Mouse (Mus musculus): Measurements from ENCODE around the gene Kcnk7. TPM values are rescaled to one million over a fixed set of nuclear protein-coding genes. Genes with fewer than 3 reads are reported as not detected.

Kcnk7 gene
- polyA plus RNA-seq (2014; fragmentation: Nextera tagmentation; extraction: Ambion mirVana) = 0.21 and 0.28 TPM in 2 replicates

- Histone ChIP-seq H3K27me3 (ENCODE audit: control insufficient read depth, insufficient read depth, low read length) (no peaks in the 10 kb centered on the region), H3K9me3 (ENCODE audit: control insufficient read depth, low read length) (no peaks in the 10 kb centered on the region), H3K4me3 (replicated peaks; ENCODE audit: low read depth, low read length) (no peak within 1 kb of the TSS), H3K4me2 (ENCODE audit: low read length) (no peak within 1 kb of the TSS), H3K9ac (replicated peaks; ENCODE audit: low read length) (no peak within 1 kb of the TSS), H3K36me3 (ENCODE audit: control insufficient read depth, insufficient read depth, low read length) (peaks cover 69% of the 10 kb centered on the region), H3K27ac (replicated peaks; ENCODE audit: low read depth, low read length) (no peak within 1 kb of the TSS), H3K4me1 (ENCODE audit: control insufficient read depth, insufficient read depth, low read length) (no peaks in the 10 kb centered on the region)
- DNase-seq (no peak), ATAC-seq (ENCODE audit: low FRiP score, low TSS enrichment) (no peak)
- 80% methylated on average over 17 of the region's 17 CpGs for WGBS
Observed at GRCm38 (mm10) chr19:5704163-5704800, at the start of gene Kcnk7. Kcnk7 (plus strand) TSS chr19:5704367.

- DNase-seq = peak; percentile 33
- 0 out of 2 replicates have a peak, but pooled peaks cover 5% of the 10 kb centered on the region for H3K36me3 ChIP-seq (ENCODE audit: control insufficient read depth, insufficient read depth, low read length)
- peak overlapping the region; percentile 36 for H3K4me3 ChIP-seq (replicated peaks; ENCODE audit: low read depth, low read length)
- H3K4me2 ChIP-seq (ENCODE audit: low read length) = peak overlapping the region; percentile 65
- no peaks in the 10 kb centered on the region for H3K9me3 ChIP-seq (ENCODE audit: control insufficient read depth, low read length)
- H3K4me1 ChIP-seq (ENCODE audit: control insufficient read depth, insufficient read depth, low read length) = peaks cover 10% of the 10 kb centered on the region
- H3K9ac ChIP-seq (replicated peaks; ENCODE audit: low read length) = peak overlapping the region; percentile 44
- 0 out of 2 replicates have a peak, but pooled peaks have one; percentile 6 for ATAC-seq (ENCODE audit: low FRiP score, low TSS enrichment)
- 6% methylated on average over 43 of the region's 43 CpGs for WGBS
- H3K27me3 ChIP-seq (ENCODE audit: control insufficient read depth, insufficient read depth, low read length) = peaks cover 28% of the 10 kb centered on the region
- no peak overlapping the region for H3K27ac ChIP-seq (replicated peaks; ENCODE audit: low read depth, low read length)
Observed at GRCm38 (mm10) chr19:5654720-5655298, 49.4 kb upstream of the Kcnk7 start.

DNA sequence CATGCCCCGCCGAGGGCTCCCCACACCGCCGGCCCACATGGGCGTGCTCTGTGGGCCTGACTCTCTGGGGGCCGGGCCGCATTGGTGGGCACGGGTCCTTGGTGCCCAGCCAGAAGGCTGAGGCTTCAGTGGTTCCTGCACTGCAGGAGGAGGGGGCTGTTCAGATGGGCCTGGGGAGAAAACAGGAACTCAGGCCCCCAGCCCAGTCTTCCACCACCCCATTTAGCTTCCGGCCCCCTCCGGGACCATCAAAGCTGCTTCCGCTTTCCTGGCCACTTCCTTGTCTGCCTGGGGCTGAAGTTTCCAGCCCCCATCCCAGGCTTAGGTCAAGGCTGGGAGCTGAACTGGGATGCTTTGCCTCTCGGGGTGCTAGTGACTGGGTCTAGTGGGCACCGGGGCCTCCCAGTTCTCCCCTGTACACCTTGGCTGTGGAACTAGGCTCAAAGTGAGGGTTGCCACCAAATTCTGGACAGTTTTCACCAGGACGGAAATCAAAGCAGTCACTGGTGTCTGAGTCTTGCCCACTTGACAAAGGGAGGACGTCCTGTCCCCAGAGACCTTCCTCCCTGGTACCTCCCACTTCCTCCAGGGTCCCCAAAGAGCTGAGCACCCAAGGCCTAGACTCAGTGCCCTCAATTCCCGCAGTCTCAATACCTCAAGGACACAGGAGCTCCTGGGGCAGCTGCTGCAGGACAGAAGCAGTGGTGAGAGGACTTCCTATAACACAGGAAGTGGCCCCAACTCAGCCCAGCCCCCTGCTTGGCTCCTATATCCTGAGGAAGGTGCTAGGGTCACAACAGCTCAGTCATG, 43.0 kb upstream of the Kcnk7 start:
- Histone ChIP-seq H3K4me1 (ENCODE audit: control insufficient read depth, insufficient read depth, low read length) (peaks cover 4% of the 10 kb centered on the region), H3K27ac (replicated peaks; ENCODE audit: low read depth, low read length) (no peak overlapping the region), H3K9me3 (ENCODE audit: control insufficient read depth, low read length) (no peaks in the 10 kb centered on the region), H3K4me2 (ENCODE audit: low read length) (no peak overlapping the region), H3K27me3 (ENCODE audit: control insufficient read depth, insufficient read depth, low read length) (no peaks in the 10 kb centered on the region), H3K36me3 (ENCODE audit: control insufficient read depth, insufficient read depth, low read length) (peaks cover 17% of the 10 kb centered on the region), H3K9ac (replicated peaks; ENCODE audit: low read length) (no peak overlapping the region), H3K4me3 (replicated peaks; ENCODE audit: low read depth, low read length) (no peak overlapping the region)
- DNase-seq (no peak), ATAC-seq (ENCODE audit: low FRiP score, low TSS enrichment) (no peak)
- 91% methylated on average over 16 of the region's 16 CpGs for WGBS

GRCm38 (mm10) chr19:5662310-5662709, 41.9 kb upstream of the Kcnk7 start:
- H3K4me1 ChIP-seq (ENCODE audit: control insufficient read depth, insufficient read depth, low read length) = peaks cover 4% of the 10 kb centered on the region
- H3K4me3 ChIP-seq (replicated peaks; ENCODE audit: low read depth, low read length) = no peak overlapping the region
- no peaks in the 10 kb centered on the region for H3K27me3 ChIP-seq (ENCODE audit: control insufficient read depth, insufficient read depth, low read length)
- peaks cover 29% of the 10 kb centered on the region for H3K36me3 ChIP-seq (ENCODE audit: control insufficient read depth, insufficient read depth, low read length)
- H3K9ac ChIP-seq (replicated peaks; ENCODE audit: low read length) = peak overlapping the region; percentile 29; the same call in 1 of the 2 replicates
- WGBS = 81% methylated on average over 8 of the region's 8 CpGs
- no peak overlapping the region for H3K27ac ChIP-seq (replicated peaks; ENCODE audit: low read depth, low read length)
- ATAC-seq (ENCODE audit: low FRiP score, low TSS enrichment) = no peak
- peak overlapping the region; percentile 53 for H3K4me2 ChIP-seq (ENCODE audit: low read length)
- H3K9me3 ChIP-seq (ENCODE audit: control insufficient read depth, low read length) = no peaks in the 10 kb centered on the region
- no peak for DNase-seq

- Histone ChIP-seq H3K27me3 (ENCODE audit: control insufficient read depth, insufficient read depth, low read length) (no peaks in the 10 kb centered on the region), H3K27ac (replicated peaks; ENCODE audit: low read depth, low read length) (peak within 1 kb of the TSS; percentile 57), H3K4me1 (ENCODE audit: control insufficient read depth, insufficient read depth, low read length) (peaks cover 4% of the 10 kb centered on the region), H3K9me3 (ENCODE audit: control insufficient read depth, low read length) (no peaks in the 10 kb centered on the region), H3K4me3 (replicated peaks; ENCODE audit: low read depth, low read length) (peak within 1 kb of the TSS; percentile 30), H3K36me3 (ENCODE audit: control insufficient read depth, insufficient read depth, low read length) (peaks cover 37% of the 10 kb centered on the region), H3K4me2 (ENCODE audit: low read length) (peak within 1 kb of the TSS; percentile 53), H3K9ac (replicated peaks; ENCODE audit: low read length) (peak within 1 kb of the TSS; percentile 40; the same call in 1 of the 2 replicates)
- WGBS = 1% methylated on average over 32 of the region's 32 CpGs
- ATAC-seq (ENCODE audit: low FRiP score, low TSS enrichment) (peak; percentile 81), DNase-seq (peak; percentile 82)
Observed at GRCm38 (mm10) chr19:5662981-5663913, 40.9 kb upstream of the Kcnk7 start, which contains the start of gene Sipa1. Sipa1 (minus strand) TSS chr19:5663707.

DNA sequence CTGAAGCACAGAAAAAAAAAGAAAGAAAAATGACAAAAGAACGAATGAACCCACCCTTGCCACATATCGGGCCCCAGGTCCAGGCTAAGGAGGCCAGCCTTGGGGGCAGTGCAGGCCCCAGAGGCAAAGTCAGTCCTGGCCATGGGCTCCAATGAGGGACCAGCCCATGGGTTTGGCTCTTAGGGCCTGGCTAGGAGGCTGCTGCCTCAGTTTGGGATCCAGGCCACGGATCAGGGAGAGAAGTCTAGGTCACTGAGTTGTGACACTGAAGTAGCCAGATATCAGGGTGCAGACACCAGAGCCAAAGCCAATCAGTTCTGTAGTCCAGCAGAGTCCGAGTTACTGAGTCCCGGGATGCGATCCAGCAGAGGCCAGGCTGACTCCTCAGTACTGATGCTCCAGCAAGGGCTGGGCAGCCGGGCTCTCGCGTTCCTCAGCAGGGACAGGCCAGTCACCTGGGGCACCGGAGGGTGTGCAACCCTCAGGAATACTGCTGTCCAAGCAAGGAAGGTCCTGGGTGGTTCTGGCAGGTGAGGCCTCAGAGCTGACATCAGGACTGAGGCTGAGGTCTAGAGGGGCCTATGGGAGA, 39.4 kb upstream of the Kcnk7 start:
- no peaks in the 10 kb centered on the region for H3K9me3 ChIP-seq (ENCODE audit: control insufficient read depth, low read length)
- no peak overlapping the region for H3K9ac ChIP-seq (replicated peaks; ENCODE audit: low read length)
- H3K4me1 ChIP-seq (ENCODE audit: control insufficient read depth, insufficient read depth, low read length) = peaks cover 4% of the 10 kb centered on the region
- WGBS = 95% methylated on average over 10 of the region's 10 CpGs
- ATAC-seq (ENCODE audit: low FRiP score, low TSS enrichment) (no peak), DNase-seq (no peak)
- no peak overlapping the region for H3K27ac ChIP-seq (replicated peaks; ENCODE audit: low read depth, low read length)
- H3K27me3 ChIP-seq (ENCODE audit: control insufficient read depth, insufficient read depth, low read length) = no peaks in the 10 kb centered on the region
- H3K4me2 ChIP-seq (ENCODE audit: low read length) = no peak overlapping the region
- H3K36me3 ChIP-seq (ENCODE audit: control insufficient read depth, insufficient read depth, low read length) = peaks cover 52% of the 10 kb centered on the region
- no peak overlapping the region for H3K4me3 ChIP-seq (replicated peaks; ENCODE audit: low read depth, low read length)

- 90% methylated on average over 15 of the region's 15 CpGs for WGBS
- Histone ChIP-seq H3K4me3 (replicated peaks; ENCODE audit: low read depth, low read length) (no peak overlapping the region), H3K4me2 (ENCODE audit: low read length) (no peak overlapping the region), H3K27ac (replicated peaks; ENCODE audit: low read depth, low read length) (no peak overlapping the region), H3K27me3 (ENCODE audit: control insufficient read depth, insufficient read depth, low read length) (no peaks in the 10 kb centered on the region), H3K36me3 (ENCODE audit: control insufficient read depth, insufficient read depth, low read length) (peaks cover 59% of the 10 kb centered on the region), H3K4me1 (ENCODE audit: control insufficient read depth, insufficient read depth, low read length) (peaks cover 4% of the 10 kb centered on the region), H3K9me3 (ENCODE audit: control insufficient read depth, low read length) (no peaks in the 10 kb centered on the region), H3K9ac (replicated peaks; ENCODE audit: low read length) (no peak overlapping the region)
- DNase-seq = no peak
- no peak for ATAC-seq (ENCODE audit: low FRiP score, low TSS enrichment)
Observed at GRCm38 (mm10) chr19:5665465-5665864, 38.7 kb upstream of the Kcnk7 start.

- Histone ChIP-seq H3K9me3 (ENCODE audit: control insufficient read depth, low read length) (no peaks in the 10 kb centered on the region), H3K36me3 (ENCODE audit: control insufficient read depth, insufficient read depth, low read length) (peaks cover 68% of the 10 kb centered on the region), H3K27me3 (ENCODE audit: control insufficient read depth, insufficient read depth, low read length) (no peaks in the 10 kb centered on the region), H3K27ac (replicated peaks; ENCODE audit: low read depth, low read length) (no peak overlapping the region), H3K4me2 (ENCODE audit: low read length) (no peak overlapping the region), H3K4me1 (ENCODE audit: control insufficient read depth, insufficient read depth, low read length) (peaks cover 4% of the 10 kb centered on the region), H3K9ac (replicated peaks; ENCODE audit: low read length) (no peak overlapping the region), H3K4me3 (replicated peaks; ENCODE audit: low read depth, low read length) (no peak overlapping the region)
- no peak for ATAC-seq (ENCODE audit: low FRiP score, low TSS enrichment)
- DNase-seq = no peak
- 93% methylated on average over 18 of the region's 18 CpGs for WGBS
Observed at GRCm38 (mm10) chr19:5666386-5666785, 37.8 kb upstream of the Kcnk7 start.
